Mouse (Mus musculus): ENCODE data around the gene Stard9.
A peak's percentile ranks its signal among the peaks of the same experiment; 100 is the strongest.

The Stard9 gene

DNA sequence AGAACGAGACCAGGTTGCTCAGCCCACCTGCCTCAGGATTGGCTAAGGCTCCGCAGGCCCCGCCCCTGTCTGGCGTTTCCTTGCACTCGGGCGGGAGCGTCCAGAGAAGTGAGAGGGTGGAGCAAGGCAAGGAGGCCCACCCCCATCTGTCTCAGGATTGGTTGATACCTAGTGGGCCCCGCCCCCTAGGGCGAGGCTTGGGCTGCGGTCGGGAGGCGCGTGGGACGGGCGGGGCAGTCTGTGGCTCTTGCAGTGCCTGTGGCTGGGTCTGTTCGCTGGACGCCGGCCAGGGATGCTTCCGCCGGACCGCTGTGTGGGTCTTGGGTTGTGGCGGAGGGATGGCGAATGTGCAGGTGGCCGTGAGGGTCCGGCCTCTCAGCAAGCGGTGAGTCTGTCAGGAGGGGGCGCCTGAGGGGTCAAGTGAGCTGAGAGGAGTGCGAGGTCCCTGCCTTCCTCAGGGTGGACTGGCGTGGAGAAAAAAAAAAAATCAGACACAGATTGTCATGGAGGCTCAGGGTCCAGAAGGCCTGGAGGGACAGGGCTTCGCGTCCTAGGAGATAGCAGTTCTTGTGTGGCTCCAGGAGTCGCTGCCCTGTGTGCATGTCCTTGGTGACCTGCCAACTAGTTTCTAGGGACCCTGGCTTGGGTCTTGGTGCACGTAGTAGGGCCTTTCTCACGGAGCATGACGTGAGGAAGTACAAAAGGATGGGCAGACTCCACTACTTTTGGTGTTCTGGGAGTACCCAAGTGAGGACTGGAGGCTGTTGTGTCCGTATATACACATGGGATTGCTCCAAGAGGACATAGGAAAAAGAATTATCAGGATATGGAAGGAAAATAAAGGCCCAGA is at the start of gene Stard9:
Gene Stard9 (plus strand): TSS at position 236 of the 850 bp plus-strand sequence.
- DNase-seq: peak; percentile 99

GRCm38 (mm10) chr2:120589759-120590158 is 39.2 kb upstream of the Stard9 start:
- no peak for DNase-seq

- DNase-seq: peak; percentile 20
These were observed 36.7 kb upstream of the Stard9 start for GRCm38 (mm10) chr2:120592227-120592626.

GRCm38 (mm10) chr2:120597734-120598133 is 31.2 kb upstream of the Stard9 start:
- no peak for DNase-seq

DNA sequence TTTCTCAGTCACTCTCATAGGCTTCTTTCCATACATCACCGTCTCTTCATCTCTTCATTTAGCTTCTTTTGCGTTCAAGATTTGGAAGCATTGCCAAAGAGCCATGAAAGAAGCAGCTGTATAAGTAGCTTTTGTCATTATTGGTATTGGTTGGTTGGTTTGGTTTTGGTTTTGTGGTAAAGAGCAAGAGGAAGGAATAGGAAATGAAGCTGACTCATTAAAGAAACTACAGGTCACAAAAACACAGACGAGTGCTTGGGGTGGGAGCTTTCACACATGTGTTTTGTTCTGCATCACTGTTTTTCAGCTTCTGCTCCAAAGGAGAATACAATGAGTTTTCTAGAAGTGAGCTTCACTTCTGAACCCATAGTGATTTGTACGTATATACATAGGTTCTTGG is 29.4 kb upstream of the Stard9 start:
- DNase-seq: no peak

- no peak for DNase-seq
These were observed 22.8 kb upstream of the Stard9 start for GRCm38 (mm10) chr2:120606021-120606690.

DNA sequence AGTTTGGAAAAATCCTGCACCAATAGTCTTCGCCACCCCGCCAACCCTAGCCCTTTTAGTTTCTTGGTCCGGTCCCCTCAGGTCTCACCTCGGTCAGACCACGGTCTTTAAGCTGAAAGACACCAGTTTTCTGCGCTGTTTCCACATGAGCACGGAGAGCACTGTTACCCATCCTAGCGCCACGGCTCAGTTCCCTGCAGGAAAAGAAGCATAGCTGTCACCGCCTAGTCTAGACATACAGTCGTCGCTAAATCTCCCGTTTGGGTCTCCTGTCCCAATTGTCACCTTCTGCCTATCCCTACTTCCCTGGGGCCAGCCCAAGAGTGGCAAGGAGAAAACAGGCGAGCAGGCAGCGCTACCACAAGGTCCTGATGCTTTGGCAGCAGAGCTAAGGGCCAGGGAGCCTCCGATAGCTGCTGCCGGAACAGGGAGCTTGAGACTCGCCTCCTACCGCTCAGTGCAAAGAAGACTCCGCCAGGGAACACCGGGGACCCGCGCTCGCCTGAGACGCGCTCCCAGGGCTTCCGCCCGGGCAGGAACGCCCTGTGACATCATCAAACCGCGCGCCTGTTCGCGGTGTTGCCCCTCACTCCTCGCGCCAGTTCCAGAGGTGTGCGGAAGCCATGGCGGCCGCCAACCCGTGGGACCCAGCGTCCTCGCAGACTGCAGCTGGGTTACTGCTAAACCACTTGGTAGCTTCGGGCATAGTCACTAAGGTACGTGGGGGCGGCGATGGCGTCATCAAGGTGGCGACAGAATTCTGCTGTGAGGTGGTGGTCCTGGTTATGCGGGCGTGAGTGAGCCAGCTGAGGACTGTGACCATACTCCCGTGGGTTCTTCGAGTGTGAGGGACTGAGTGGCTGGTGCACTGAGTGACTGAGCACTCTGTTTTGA is 19.8 kb upstream of the Stard9 start, which contains the start of the genes Haus2 and Lrrc57:
Gene Haus2 (plus strand): TSS at position 554 of the 894 bp plus-strand sequence.
Gene Lrrc57 (minus strand): TSS at position 691 of the 894 bp plus-strand sequence.
- DNase-seq: peak; percentile 94

DNA sequence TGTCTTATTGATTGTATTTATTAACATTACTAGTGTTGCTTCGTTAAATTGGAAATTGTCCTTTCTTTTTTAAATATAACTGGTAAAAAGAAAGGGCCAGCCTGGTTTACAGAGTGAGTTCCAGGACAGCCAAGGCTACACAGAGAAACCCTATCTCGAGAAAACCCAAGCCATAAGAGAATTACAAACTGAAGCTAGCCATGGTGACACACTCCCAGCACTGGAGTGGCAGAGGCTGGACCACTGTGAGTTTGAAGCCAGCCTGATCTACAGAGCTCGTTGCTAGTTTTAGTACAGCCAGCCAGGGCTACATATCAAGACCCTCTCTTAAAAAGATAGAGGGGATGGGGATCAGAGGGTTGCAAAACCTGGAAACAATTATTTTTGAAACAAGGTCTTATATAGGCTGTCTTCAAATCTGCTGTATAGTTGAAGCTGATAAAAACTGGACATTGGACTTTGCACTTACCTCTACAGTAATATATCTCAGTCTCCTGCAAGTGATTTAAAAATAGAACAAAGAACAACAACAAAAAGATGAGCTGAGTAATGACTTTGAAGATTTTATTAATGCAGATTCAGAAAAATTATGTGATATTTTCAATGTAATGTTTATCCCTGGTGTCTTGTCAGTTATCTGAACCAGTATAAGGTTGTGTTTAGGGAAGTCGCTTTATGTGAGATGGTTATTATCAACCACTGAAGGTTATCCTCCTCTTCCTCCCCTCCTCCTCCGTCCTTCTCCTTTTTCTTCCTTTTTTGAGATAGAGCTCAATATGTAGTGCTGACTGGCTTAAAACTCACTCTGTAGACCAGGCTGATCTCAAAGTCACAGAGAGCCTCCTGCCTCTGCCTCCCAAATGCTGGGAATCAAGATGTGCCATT is 12.4 kb upstream of the Stard9 start:
- DNase-seq: no peak

DNA sequence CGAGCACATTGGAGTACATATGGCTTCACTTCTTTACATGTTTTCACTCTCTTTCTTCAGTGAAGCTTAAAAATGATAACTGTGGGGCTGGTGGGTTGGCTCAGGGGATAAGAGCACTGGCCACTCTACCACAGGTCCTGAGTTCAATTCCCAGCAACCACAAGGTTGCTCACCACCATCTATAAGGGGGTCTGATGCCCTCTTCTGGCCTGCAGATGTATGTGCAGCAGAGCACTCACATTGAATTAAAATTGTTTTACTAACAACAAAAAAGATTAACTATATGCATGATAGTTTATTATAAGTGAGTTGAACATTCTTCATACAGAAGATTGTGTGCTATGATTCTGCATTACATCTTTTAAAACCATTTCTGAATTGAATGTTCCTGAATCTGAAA is 9.4 kb upstream of the Stard9 start:
- DNase-seq: no peak

DNA sequence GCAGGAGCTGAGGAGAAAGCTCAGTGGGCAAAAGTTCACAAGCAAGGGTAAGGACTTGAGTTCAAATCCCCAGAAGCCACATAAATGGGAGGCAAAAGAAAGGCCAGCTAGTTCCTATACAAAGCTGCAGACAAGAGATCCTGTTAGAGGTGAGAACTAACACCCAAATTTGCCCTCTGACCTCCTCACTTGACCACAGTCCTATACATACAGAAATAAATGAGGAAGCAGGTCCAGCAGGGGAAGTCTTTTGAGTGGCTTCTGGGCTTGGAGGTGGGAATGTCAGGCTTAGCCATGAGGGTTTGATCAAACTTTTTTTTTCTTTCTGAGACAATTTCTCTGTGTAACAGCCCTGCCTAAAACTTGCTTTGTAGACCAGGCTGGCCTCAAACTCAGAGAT is 6.0 kb upstream of the Stard9 start:
- no peak for DNase-seq

- no peak for DNase-seq
These were observed 650 bp upstream of the Stard9 start for GRCm38 (mm10) chr2:120628076-120628865.

DNA sequence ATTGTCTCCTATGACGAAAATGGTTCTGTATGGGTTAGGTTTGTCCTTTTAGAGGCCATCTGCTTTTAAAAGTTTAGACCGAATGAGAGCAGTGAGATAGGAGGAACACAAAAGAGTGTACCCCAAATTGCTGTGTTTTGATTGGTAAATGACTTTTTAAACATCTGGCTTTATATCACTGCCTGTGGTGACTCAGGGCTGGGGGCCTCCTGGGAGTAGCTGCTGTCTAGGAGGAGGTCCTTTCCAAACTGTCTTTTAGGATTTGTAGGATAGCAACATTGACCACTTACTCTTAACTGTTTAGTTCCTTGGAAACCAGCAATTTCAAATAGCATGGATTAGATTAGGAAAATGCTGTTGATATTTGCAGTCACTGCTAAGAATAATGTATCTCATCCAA is 1.3 kb downstream of the Stard9 start:
- DNase-seq: no peak

DNA sequence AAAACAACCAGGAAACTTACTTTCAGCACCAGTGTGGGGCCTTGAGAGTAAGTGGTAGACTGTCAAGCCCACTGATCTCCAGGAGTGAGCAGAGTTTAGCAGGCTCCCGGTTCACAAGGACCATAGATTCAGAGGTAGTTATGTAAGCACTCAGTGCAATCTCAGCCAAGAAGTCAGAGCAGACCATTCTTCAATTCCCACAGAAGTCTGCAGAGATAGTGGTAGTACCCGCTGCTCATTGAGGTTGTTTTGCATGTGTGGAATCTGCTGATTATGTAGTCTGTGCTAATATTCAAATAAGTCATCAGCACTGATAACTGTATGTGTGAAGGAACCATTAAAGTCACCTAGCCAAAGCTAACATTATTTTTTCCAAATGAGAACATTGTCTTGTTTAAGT is 1.7 kb downstream of the Stard9 start:
- no peak for DNase-seq

- DNase-seq: no peak
These were observed 2.6 kb downstream of the Stard9 start for GRCm38 (mm10) chr2:120631521-120631920.

DNA sequence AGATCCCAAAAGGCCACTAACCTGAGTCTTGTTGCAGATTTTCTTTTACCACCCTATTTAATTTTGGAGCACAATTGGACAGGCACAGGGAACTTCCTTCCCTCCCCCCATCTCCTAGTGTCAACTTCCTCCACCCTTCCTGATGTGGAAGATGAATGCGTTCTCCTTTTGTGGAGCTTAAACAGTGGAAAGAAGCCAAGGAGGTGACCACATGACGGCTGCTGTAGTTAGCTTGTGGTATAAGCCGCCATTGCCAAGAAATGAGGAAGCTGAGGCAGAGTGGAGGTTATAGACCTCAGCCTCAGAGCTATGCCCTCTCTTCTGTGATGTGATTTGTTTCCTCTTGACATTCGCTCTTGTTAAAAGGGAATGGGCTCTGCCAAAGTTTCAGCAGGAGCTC is 3.0 kb downstream of the Stard9 start:
- peak; percentile 68 for DNase-seq

- no peak for DNase-seq
These were observed 11.9 kb downstream of the Stard9 start for GRCm38 (mm10) chr2:120640835-120641234.

- DNase-seq: peak; percentile 68
These were observed 14.9 kb downstream of the Stard9 start for GRCm38 (mm10) chr2:120643836-120644235.

DNA sequence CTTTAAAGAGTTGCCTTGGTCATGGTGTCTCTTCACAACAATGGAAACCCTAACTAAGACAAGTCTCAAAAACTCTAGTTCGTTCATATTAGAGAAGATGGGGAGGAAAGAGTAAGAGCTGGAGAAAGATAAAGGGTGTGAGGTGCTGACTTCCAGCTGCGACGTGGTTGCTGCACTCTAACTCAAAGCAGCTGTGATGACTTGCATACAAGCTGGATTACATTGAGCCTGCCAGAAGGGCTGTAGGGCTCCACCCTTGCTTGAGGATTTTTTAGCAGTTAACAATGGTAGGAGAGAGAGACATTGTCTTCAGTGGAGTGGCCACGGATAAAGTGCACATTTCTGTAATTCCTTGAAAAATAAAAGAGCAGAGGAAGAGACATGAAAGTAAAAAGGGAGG is 17.9 kb downstream of the Stard9 start:
- no peak for DNase-seq

DNA sequence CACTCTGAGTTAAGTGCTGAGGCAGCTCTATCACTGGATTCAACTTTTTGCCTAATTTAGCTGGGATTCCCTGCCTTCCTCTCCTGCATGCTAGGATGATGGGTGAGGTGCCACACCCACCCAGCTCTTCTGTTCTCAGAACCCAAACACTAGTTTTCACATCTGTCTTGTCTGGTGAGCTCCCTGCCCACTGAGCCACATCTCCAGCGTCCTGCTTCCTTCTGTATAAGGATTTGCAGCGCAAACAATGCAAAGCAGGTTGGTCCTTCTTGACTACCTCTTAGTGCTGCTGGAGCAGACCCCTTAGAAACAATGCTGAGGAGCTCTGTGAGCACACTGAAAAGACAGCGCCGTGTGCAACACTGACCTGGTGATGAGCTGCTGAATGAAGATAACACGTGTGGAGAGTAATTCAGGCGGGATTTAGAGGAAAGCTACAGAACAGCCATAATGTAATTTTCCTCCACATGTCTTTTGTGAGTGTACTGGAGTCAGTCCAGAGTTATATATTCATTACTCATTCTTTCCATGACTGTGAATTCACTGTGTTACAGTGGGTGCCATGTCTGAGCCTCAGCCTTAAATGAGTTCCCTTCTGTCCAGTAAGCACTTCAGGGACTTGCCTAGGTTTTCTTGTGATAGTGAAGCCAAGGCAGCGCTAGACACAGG is 23.5 kb downstream of the Stard9 start:
- peak; percentile 24 for DNase-seq

GRCm38 (mm10) chr2:120652925-120653284 is 24.0 kb downstream of the Stard9 start:
- DNase-seq: no peak

DNA sequence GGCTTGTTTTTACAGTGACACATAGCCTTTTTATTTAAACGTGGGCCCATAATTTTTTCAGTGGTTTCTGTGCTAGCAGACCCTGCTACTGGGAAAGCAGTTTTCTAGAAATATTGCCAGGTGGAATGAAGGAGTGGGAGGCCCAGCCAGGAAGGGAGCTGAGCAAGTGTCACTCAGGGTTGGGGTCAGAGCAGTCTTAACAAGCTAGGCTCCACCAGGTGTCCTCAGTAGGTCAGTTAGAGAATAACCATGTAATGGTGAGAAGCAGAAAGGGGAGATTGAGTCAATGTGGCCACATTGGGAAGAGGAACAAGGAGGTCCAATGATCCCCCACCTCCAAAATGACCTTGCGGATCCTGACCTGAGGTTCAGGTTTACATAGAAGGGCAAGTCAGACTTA is 25.8 kb downstream of the Stard9 start:
- no peak for DNase-seq

Data from kidney, postnatal 14 days (tissue).